Mouse (Mus musculus): ENCODE measurements around the gene Cgref1.

Gene Cgref1

DNA sequence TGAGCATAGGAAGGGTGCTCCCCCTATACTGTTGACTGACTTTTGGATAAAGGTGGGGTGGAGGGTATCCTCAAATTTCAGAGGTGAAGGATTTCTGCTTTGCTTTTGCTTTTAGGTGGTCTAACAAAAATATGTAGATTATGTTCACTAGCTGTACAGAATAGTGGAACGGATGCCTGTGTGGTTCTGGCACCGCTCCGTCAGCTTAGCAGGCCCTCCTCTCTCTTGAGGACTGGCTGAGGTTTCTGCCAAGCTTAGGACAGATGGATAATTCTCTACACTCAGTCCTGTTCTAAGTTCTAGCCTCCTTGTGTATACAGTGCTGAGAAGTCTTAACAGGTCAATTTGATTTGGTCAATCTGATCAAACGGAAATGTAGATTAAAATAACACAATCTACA, 5.1 kb upstream of the Cgref1 start:
- in situ Hi-C loops (cut with MboI): no loop called here

DNA sequence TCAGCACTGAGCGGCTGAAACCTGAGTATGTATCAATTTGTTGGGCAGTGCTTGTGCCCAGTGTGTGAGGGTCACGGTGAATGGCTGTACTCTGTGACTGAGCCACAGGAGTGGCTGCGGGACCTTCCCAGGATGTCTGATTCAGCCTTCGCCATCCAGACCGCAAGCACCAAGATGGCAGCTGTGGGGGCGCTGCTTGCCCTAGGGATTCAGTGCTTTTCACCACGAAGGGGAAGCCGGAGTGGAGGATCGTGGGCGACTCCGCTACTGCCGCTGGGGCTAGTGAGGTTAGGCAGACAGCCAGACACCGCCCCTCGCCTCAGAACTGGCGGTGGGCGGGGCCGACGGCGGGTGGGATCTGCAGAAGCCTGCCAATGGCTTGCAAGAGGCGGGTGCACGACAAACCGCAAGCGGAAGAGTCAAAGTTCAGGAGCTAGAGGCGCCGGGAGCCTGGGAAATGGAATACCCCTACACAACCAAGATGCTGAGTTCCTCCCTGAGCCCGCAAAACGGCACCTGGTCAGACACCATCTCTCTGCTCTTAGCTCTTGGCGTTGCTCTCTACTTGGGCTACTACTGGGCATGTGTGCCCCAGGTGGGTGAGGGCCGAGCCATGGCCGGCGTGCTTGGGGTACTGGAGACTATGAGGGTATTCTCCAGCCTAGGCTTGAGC, 4.4 kb upstream of the Cgref1 start:
- in situ Hi-C loops (cut with MboI): no loop called here

DNA sequence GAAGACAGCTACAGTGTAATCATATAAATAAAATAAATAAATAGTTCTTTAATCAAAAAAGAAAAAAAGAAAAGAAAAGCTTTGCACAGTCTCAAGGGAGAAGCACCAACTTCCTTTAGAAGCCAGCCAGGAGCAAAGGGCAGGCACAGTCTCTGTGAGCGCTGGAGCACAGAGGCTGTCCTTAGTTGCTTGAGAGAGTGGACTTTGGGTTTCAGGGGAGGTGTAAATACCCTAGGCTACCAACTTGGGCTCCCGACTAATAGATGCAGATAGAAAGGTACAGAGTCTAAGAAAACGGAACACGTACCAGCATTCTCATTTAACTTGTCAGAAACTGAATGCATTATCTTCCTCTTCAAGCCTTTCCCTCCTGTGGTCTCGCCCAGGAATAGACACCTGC, 3.2 kb upstream of the Cgref1 start:
- in situ Hi-C loops (cut with MboI): no loop called here

DNA sequence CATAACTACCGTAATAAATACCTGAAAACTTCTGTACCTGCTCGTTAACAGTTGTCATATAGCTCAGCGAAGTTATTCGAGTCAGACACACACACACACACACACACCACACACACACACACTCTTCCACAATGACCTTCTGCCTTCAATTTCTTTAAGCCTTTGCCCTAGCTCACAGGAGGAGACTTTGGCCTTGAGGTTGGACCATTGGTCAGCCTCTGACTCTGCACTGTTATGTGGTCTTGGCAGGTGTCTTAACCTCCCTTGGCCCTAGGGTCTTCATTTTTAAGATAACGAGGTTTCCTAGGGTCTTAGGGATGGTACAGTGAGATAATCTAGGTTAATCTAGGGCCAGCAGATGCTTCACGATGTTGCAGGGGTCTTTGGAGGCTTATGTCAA, 1.0 kb downstream of the Cgref1 start:
- in situ Hi-C loops (cut with MboI): no loop called here

DNA sequence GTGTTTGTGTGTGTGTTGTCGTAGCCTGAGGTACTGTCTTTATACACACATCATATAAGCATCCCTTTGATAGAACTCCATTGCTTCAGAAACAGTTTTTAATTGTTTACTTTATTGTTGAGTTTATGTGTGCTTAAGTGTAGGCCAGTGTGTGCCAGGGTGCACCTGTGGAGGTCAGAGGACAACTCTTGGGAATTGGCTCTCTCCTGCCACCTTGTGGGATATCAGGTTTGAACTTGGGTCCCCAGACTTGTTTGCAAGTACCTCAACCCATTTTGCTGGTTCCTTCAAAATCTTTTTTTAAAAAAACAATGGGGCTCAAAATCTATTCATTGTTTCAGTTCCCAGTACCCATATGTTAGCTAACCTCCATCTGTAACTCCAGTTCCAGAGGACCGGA, 2.4 kb downstream of the Cgref1 start:
- in situ Hi-C loops (cut with MboI): no loop called here

DNA sequence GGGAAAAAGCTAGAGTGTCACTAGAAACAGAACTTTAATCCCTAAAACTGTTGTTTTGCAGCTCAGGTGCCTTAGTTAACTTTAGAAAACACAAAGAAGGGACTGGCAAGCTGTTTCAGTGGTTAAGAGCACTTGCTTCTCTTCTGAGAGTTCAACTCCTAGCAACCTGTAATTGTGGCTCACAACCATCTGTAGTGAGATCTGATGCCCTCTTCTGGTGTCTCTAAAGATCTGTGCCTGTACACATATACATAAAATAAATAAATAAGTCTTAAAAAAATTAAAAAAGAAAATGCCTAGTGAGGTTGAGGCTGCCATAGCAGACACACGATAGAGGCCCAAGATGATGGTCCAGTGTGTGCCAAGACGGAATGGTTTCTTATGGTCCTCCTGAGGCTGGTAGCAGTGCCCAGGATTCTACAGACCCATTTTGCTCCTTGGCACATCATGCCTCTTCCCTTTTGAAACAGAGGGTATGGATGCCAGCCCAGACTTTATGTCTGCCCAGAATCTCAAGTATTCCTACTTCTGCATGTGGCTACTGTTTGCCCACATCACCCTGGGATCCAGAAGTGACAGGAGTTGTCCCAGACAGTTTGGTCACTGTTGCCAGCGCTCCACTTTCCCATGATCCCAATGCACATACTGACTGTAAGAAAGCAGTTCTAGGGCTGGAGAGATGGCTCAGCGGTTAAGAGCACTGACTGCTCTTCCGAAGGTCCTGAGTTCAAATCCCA, 10.5 kb downstream of the Cgref1 start:
- in situ Hi-C loops (cut with MboI): loop anchor here (10.0 kb wide), 1 partner anchor 130 kb away; no protein-coding TSS in a partner anchor

DNA sequence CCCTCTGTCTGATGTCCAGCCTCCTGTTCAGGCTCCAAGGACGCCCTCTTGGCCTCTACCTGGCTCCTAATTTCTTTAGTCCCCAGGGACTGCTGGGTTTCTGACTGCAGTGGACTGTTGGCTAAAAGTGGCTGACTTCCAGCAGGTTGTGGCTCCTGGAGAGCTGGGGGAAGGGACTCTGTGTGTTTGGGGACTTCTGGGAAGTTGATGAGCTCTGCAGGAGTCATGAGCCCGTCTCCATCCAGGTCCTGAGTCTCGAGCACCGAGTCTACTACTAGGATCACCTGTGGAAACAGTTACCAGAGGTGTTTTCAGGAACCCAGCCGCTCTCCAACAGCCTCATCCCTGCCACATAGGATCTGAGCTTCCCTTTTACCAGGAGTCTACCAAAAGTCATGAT, 11.7 kb downstream of the Cgref1 start:
- in situ Hi-C loops (cut with MboI): loop anchor here (10.0 kb wide), 1 partner anchor 129 kb away; no protein-coding TSS in a partner anchor

DNA sequence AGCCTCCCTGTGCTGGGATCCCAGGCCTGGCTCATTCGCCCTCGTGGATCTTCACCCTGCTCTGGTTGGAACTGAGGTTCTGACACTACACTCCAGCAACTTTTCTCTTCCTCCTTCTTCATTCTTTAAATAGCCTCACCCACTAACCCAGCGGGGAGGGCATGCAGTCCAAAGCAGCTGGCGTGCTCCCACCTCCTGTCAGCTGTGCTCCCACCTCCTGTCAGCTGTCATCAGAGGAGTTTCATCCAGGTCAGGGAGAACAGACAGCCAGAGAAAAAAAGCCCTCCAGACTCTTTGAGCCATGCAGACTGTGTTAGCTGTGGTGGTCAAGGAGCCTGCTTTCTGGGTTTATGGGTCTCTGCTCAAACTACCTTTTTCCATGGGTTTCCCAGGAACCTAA, 14.0 kb downstream of the Cgref1 start:
- in situ Hi-C loops (cut with MboI): loop anchor here (10.0 kb wide), 1 partner anchor 127 kb away; no protein-coding TSS in a partner anchor

DNA sequence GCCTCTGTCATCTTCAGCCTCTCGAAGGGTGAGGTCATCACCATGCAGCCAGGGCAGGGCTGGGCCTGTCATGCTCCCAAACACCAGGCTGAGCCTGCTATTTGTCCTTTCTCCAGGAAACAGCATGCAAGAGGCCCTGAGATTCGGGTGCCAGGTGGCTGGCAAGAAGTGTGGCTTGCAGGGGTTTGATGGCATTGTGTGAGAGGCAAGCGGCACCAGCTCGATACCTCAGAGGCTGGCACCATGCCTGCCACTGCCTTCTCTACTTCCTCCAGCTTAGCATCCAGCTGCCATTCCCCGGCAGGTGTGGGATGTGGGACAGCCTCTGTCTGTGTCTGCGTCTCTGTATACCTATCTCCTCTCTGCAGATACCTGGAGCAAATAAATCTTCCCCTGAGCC, 14.5 kb downstream of the Cgref1 start:
- in situ Hi-C loops (cut with MboI): loop anchor here (10.0 kb wide), 1 partner anchor 126 kb away; no protein-coding TSS in a partner anchor

DNA sequence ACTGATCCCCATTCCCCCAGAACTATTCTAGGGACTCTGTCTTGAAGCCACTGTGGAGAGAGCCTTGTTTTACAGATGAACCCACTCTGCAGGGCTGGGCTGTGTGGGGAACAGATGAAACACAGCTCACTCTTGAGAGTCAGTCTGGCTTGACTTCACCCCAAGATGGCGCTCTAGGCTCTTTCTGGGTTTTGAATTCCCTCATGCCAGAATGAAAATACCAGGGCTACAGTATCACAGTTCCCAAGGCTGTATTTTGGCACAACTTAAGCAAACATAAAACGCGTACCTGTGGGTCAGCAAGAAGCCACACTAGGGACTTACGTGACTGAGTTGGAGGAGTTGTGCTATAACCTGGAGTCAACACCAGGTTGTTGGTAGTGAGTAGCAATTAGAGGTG, 15.3 kb downstream of the Cgref1 start:
- in situ Hi-C loops (cut with MboI): loop anchor here (10.0 kb wide), 1 partner anchor 125 kb away; no protein-coding TSS in a partner anchor

DNA sequence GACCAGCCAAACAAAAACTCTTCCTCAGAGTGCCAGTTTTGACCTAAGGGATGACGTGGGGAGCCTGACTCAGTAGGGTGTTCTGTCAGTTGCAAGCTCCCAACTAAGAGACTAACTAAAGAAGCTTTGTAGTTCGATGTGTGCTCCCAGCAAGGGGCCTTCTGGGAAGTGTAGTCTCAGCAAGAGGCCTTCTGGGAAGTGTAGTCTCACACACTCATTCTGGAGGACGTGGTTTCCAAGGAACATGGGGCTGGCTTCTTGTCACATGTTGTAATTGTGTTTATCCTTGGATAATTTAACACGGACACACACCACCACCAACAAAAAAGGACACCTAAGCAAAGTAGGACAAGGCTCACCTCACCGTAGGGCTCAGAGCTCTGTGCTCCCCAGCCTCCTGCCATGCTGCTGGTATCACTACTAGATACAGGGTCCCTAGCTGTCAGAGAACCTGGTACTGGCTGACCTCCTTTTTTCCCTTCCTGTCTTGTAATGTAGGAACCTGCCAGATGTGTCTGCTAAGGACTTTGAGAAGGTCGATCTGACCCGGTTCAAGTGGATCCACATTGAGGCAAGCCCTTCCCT, 17.4 kb downstream of the Cgref1 start:
- in situ Hi-C loops (cut with MboI): no loop called here

DNA sequence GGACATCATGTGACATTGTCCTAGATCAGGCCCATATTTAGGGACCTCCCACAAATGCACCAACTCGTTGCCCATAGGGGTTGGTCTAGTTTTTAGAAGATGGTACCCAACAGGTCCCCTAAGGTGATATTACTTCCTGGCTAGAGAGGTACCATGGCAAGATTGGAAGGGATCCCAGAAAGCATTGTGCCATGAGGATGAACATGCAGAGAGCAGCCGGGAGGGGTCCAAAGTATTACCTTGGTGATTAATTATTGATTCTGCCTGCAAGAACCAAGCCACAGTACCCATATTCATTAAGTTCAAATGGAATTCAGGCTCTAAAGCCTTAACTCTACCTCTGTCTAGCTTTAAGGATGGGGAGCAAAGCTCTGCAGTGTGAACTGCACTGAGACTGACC, 19.3 kb downstream of the Cgref1 start:
- in situ Hi-C loops (cut with MboI): no loop called here

DNA sequence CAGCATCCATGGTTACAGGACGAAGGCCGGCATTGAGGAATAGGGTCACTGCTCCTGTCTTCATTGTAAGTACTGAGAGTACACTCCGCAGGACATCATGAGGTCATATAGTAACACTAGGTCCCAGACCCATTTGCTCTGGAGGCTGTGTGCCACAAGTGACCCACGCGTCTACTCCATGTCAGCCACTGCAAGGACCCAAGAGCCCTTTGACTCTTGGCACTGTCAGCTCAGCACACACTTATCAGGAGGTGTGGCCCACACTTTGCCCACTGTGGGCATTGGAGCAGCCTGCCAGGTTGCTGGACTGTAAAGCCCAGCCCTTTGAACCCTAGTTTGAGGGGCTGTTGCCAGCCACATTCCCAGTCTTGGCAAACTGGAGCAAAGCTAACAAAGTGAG, 20.2 kb downstream of the Cgref1 start:
- in situ Hi-C loops (cut with MboI): no loop called here

DNA sequence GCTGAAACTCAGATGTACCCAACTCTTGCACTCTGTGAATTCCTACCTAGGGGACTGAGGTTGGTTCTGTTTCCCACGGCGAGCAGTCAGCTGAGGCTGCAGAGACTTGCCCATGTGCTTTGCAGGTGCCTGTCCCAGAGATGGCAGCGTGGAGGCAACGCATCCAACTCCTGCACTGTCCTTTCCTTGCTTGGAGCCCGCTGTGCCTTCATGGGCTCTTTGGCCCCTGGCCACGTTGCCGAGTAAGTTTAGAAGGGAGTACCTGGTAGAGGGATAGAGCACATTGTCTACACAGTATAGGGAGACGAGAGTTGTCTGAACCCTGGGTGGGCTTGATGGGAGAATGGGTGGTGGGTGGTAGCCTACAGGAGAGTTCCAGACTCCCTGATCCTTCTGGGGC, 20.8 kb downstream of the Cgref1 start:
- in situ Hi-C loops (cut with MboI): no loop called here

DNA sequence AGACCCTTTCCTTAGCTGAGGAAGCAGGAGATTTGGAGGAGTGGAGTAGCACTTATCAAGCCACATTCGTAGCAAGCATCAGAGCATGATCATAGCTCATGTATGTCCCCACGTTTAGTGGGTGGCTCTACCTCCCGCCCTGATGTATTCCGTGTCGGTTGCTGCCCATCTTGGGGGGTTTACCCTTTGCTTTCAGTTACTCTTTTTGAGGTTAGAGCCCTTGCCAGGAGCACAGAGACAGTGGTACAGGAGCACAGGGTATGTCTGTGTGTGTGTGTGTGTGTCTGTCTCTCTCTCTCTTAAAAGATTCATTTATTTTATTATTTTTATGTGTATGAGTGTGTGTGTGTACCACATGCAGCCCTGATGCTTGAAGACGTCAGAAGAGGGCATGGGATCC, 22.3 kb downstream of the Cgref1 start:
- in situ Hi-C loops (cut with MboI): no loop called here

DNA sequence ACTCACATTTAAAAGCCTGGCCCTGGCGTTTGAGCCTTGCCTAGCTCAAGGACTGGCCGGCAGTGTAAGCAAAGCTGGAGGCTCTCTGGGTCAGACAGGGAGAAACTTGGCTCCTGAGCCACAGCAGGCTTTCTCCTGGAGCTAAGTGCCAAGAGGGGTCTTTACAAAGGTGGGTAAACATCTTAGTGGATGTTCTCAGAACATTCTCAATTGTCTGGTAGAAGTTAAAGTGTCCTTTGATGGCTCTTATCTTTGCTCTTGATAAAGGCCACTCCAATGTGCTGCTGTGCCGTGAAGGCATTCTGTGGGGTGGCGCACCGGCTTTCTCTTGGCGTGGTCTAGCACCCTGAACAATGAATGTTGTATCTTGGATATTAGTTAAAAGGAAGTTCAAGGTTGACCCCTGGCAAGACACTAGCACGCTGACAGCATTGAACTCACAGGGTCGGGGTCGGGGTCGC, 22.8 kb downstream of the Cgref1 start:
- in situ Hi-C loops (cut with MboI): no loop called here

DNA sequence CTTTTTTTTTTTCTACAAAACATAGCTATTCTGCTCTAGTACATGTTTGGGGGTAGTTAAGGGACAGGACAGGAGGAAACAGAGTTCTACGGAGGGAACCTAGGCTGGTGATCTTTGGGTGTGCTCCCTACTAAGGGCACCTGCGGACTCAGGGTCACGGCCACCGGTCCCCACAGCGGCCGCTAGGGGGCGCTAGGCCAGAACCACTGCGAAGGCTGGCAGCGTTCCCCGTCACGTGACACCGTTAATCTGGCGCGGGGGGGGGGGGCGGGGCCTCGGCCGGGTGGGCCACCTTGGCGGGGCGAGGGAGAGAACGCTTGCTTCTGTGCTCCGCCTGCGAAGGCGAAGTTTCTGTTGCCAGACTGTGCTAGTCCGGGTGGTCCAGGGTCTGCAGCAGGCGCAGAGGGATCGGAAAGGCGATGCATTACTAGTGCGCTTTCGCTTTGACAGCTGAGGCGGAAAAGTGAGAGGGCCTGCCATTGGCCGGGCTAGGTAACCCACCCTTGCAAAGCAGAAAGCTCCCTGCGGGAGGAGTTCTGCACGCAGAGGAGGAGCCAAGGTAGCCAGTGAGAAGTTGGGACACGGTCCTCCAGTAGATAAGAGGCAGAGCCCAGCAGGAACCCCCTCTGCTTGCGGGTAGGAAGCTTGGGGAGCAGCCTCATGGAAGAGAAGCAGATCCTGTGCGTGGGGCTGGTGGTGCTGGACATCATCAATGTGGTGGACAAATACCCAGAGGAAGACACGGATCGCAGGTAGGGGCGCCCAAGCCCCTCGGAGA, 23.9 kb downstream of the Cgref1 start, which contains the start of gene Khk:
Gene Khk (plus strand): TSS at position 176 of the 778 bp plus-strand sequence.
- in situ Hi-C loops (cut with MboI): no loop called here

DNA sequence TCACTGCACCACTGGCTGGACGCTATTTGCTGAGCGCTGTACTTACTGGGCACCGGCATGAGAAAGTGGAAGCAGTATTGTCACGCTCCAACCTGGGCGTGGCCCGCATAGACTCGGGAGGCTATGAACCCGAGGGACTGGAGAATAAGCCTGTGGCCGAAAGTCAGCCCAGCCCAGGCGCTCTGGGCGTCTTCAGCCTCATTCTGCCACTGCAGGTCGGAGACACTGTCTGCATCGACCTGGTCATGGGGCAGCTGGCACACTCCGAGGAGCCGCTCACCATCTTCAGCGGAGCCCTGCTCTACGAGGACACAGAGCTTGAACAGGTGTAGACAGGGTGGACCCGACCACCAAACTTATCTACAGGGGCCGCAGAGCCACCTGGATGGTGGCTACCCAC, 24.8 kb downstream of the Cgref1 start:
- in situ Hi-C loops (cut with MboI): no loop called here

DNA sequence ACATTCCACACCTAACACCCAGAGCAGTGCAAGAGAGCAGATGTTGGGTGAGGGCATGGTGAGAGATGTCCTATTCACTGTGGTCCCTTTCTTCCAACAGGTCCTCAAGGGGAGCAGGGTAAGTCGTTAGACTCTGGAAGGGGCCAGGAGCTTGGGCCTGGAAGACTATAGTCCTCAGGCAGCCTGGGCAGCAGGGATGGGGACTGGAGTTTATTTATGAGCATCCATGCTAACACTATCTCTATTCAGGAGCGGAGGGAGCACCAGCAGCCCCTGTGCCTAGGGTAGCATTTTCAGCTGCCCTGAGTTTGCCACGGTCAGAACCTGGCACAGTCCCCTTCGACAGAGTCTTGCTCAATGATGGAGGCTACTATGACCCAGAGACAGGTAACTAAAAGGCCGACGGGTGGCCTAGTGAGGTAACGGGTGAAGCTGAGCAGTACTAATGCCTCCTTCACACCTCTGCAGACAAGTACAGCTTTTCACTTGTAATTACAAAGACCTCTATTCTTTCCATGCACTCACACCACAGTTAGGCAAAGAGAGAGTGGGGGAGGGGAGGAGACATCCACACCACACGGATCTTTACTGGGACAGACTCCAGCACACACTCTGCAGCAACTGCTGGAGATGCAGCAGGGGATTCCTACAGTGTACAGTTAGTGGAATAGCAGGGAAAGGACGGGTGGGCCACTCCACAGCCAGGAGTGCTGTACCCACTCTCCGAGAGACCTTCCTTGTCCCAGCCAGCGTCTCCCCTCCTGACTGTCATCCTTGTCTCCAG, 25.4 kb downstream of the Cgref1 start:
- in situ Hi-C loops (cut with MboI): no loop called here

DNA sequence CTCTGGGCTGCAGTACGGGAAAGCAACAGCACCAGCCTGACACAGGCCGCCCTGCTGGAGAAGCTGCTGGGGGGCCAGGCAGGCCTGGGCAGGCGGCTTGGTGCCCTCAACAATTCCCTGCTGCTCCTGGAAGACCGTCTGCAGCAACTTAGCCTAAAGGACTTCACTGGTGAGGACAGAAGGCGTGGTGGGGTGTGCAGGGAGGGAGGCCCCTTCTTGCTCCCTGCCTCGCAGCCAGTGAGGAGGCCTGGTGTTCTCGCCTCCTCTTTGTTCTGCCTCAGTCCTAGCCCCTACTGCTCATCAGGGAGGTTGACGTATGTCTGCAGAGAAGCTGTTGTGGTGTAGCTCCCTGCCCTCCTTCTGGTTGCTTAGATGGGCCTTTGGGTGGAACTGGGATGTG, 26.7 kb downstream of the Cgref1 start:
- in situ Hi-C loops (cut with MboI): no loop called here

Data from mature B cell (primary cell).